Mouse (Mus musculus) MEL (cell line): ENCODE measurements at regions not wholly inside any gene's neighbourhood (a gene's known extent, or its start where the extent isn't known, plus 50 kb on each side); places are given as distances from the start of the nearest gene placed in this dataset.
A peak's percentile ranks its signal among the peaks of the same experiment; 100 is the strongest.

Experiments
- DNase-seq: peaks from one replicate; pipeline ENCODE4 v3.0.0; 2011; ENCODE audit warnings: low read depth, low spot score
- H3K27ac ChIP-seq: 2 replicates; pipeline ENCODE4 v1.5.1; 2012; ENCODE audit warnings: low read depth, mild to moderate bottlenecking, control low read depth, low read length, moderate library complexity; ENCODE audit not compliant: control insufficient read depth
- H3K27me3 ChIP-seq, 2 experiments: fragments of 150-350 bp in 1 of 2; sonication (generic) in 1 of 2; 2 replicates each; pipeline ENCODE4 v1.6.1; 2012; ENCODE audit warnings: low read length in 2 of 2, mild to moderate bottlenecking in 2 of 2, improper control_type of control experiment in 1 of 2, moderate library complexity in 1 of 2; ENCODE audit not compliant: insufficient read depth in 2 of 2, control insufficient read depth in 1 of 2
- H3K36me3 ChIP-seq, 2 experiments: 2 replicates each; pipeline ENCODE4 v1.6.1; 2012 to 2014; ENCODE audit warnings: low read length in 2 of 2, improper control_type of control experiment in 1 of 2, inconsistent platforms in 1 of 2, mild to moderate bottlenecking in 1 of 2; ENCODE audit not compliant: insufficient read depth in 2 of 2, control insufficient read depth in 1 of 2
- H3K4me1 ChIP-seq, 2 experiments: fragments of 150-350 bp in 1 of 2; sonication (generic) in 1 of 2; 2 replicates each; pipeline ENCODE4 v1.6.1; 2012; ENCODE audit warnings: low read length in 2 of 2, improper control_type of control experiment in 1 of 2, mild to moderate bottlenecking in 1 of 2; ENCODE audit not compliant: insufficient read depth in 2 of 2, control insufficient read depth in 1 of 2
- H3K4me3 ChIP-seq, 2 experiments: fragments of 150-350 bp in 1 of 2; sonication (generic) in 1 of 2; 2 replicates each; pipeline ENCODE4 v1.5.1; 2012; ENCODE audit warnings: low read depth in 2 of 2, low read length in 2 of 2, mild to moderate bottlenecking in 2 of 2, moderate library complexity in 2 of 2, control low read depth in 1 of 2, improper control_type of control experiment in 1 of 2; ENCODE audit not compliant: control insufficient read depth in 1 of 2, insufficient read depth in 1 of 2
- H3K79me2 ChIP-seq: 2 replicates; pipeline ENCODE4 v1.6.1; 2012; ENCODE audit warnings: mild to moderate bottlenecking, low read length, moderate library complexity; ENCODE audit not compliant: control insufficient read depth, poor library complexity, insufficient read depth
- H3K9ac ChIP-seq: 2 replicates; pipeline ENCODE4 v1.6.1; 2012; ENCODE audit warnings: low read depth, mild to moderate bottlenecking, control low read depth, low read length, moderate library complexity; ENCODE audit not compliant: control insufficient read depth, poor library complexity, severe bottlenecking
- H3K9me3 ChIP-seq: fragments of 150-350 bp; sonication (generic); replicated peaks from 2 replicates; pipeline ENCODE4 v1.6.1; 2012; ENCODE audit warnings: mild to moderate bottlenecking, low read length, improper control_type of control experiment, moderate library complexity; ENCODE audit not compliant: insufficient read depth
- CTCF ChIP-seq, 3 experiments: IDR thresholded peaks in 2 of 3; conservative IDR thresholded peaks in 1 of 3; 2 replicates each; pipeline ENCODE4 v1.5.1; 2011 to 2012; ENCODE audit warnings: low read length in 3 of 3, low read depth in 2 of 3, mild to moderate bottlenecking in 2 of 3, improper control_type of control experiment in 1 of 3, inconsistent platforms in 1 of 3, mixed read lengths in 1 of 3, moderate library complexity in 1 of 3; ENCODE audit not compliant: control insufficient read depth in 1 of 3, insufficient read depth in 1 of 3, poor library complexity in 1 of 3, severe bottlenecking in 1 of 3
- ELF1 ChIP-seq: IDR thresholded peaks from 2 replicates; pipeline ENCODE4 v1.6.1; 2014; ENCODE audit warnings: low read depth, mild to moderate bottlenecking, inconsistent platforms, low read length, improper control_type of control experiment, moderate library complexity
- GABPA ChIP-seq: IDR thresholded peaks from 2 replicates; pipeline ENCODE4 v1.6.1; 2012; ENCODE audit warnings: low read depth, mild to moderate bottlenecking, inconsistent platforms, low read length, improper control_type of control experiment, moderate library complexity
- JUND ChIP-seq: IDR thresholded peaks from 2 replicates; pipeline ENCODE4 v1.6.1; 2011; ENCODE audit warnings: low read depth, mild to moderate bottlenecking, improper control_type of control experiment, low read length
- MAX ChIP-seq: IDR thresholded peaks from 2 replicates; pipeline ENCODE4 v1.6.1; 2011; ENCODE audit warnings: low read length, improper control_type of control experiment
- MAZ ChIP-seq: IDR thresholded peaks from 2 replicates; pipeline ENCODE4 v1.6.1; 2012; ENCODE audit warnings: low read depth, mild to moderate bottlenecking, inconsistent platforms, low read length, improper control_type of control experiment
- MEF2A ChIP-seq: IDR thresholded peaks from 2 replicates; pipeline ENCODE4 v1.6.1; 2014; ENCODE audit warnings: low read depth, mild to moderate bottlenecking, inconsistent platforms, low read length, improper control_type of control experiment; ENCODE audit not compliant: poor library complexity, insufficient replicate concordance, severe bottlenecking; ENCODE audit errors: extremely low read depth
- MYB ChIP-seq: IDR thresholded peaks from 2 replicates; pipeline ENCODE4 v1.6.1; 2011; ENCODE audit warnings: mild to moderate bottlenecking, low read depth, low read length, improper control_type of control experiment
- MYC ChIP-seq: IDR thresholded peaks from 2 replicates; pipeline ENCODE4 v1.6.1; 2011; ENCODE audit warnings: low read depth, mild to moderate bottlenecking, low read length, improper control_type of control experiment, moderate library complexity
- NELFE ChIP-seq: IDR thresholded peaks from 2 replicates; pipeline ENCODE4 v1.6.1; 2011; ENCODE audit warnings: low read depth, low read length, improper control_type of control experiment
- NRF1 ChIP-seq: IDR thresholded peaks from 2 replicates; pipeline ENCODE4 v1.6.1; 2014; ENCODE audit warnings: low read depth, mild to moderate bottlenecking, inconsistent platforms, low read length, improper control_type of control experiment, moderate library complexity; ENCODE audit not compliant: poor library complexity, insufficient read depth, severe bottlenecking
- POLR2AphosphoS2 ChIP-seq: IDR thresholded peaks from 2 replicates; pipeline ENCODE4 v1.6.1; 2011; ENCODE audit warnings: low read length, improper control_type of control experiment
- RAD21 ChIP-seq: IDR thresholded peaks from 2 replicates; pipeline ENCODE4 v1.6.1; 2011; ENCODE audit warnings: mild to moderate bottlenecking, low read depth, low read length, improper control_type of control experiment
- RCOR1 ChIP-seq: IDR thresholded peaks from 2 replicates; pipeline ENCODE4 v1.6.1; 2012; ENCODE audit warnings: low read depth, mild to moderate bottlenecking, inconsistent platforms, low read length, improper control_type of control experiment
- SIN3A ChIP-seq: IDR thresholded peaks from 2 replicates; pipeline ENCODE4 v1.6.1; 2012; ENCODE audit warnings: low read length, improper control_type of control experiment, inconsistent platforms
- SMC3 ChIP-seq: IDR thresholded peaks from 2 replicates; pipeline ENCODE4 v1.6.1; 2011; ENCODE audit warnings: low read depth, low read length, improper control_type of control experiment
- TAL1 ChIP-seq: IDR thresholded peaks from 2 replicates; pipeline ENCODE4 v1.6.1; 2012; ENCODE audit warnings: mild to moderate bottlenecking, inconsistent platforms, low read length, moderate library complexity, mixed read lengths
- TBP ChIP-seq: IDR thresholded peaks from 2 replicates; pipeline ENCODE4 v1.8.0; 2011; ENCODE audit warnings: low read depth, low read length, improper control_type of control experiment
- UBTF ChIP-seq: IDR thresholded peaks from 2 replicates; pipeline ENCODE4 v1.6.1; 2012; ENCODE audit warnings: low read depth, mild to moderate bottlenecking, inconsistent platforms, low read length, improper control_type of control experiment, moderate library complexity, borderline replicate concordance; ENCODE audit not compliant: insufficient read depth
- USF1 ChIP-seq: IDR thresholded peaks from 2 replicates; pipeline ENCODE4 v1.6.1; 2014; ENCODE audit warnings: low read depth, mild to moderate bottlenecking, inconsistent platforms, low read length, improper control_type of control experiment, moderate library complexity
- USF2 ChIP-seq, 2 experiments: IDR thresholded peaks; 2 replicates each; pipeline ENCODE4 v1.6.1; 2011 to 2012; ENCODE audit warnings: improper control_type of control experiment in 2 of 2, low read length in 2 of 2, borderline replicate concordance in 1 of 2, inconsistent platforms in 1 of 2, low read depth in 1 of 2, mild to moderate bottlenecking in 1 of 2; ENCODE audit not compliant: insufficient read depth in 1 of 2
- ZKSCAN1 ChIP-seq: IDR thresholded peaks from 2 replicates; pipeline ENCODE4 v1.6.1; 2012; ENCODE audit warnings: low read depth, mild to moderate bottlenecking, inconsistent platforms, low read length, improper control_type of control experiment, moderate library complexity
- ZMIZ1 ChIP-seq: IDR thresholded peaks from 2 replicates; pipeline ENCODE4 v1.6.1; 2012; ENCODE audit warnings: low read depth, mild to moderate bottlenecking, inconsistent platforms, low read length, improper control_type of control experiment, moderate library complexity
- ZNF384 ChIP-seq: IDR thresholded peaks from 2 replicates; pipeline ENCODE4 v1.6.1; 2012; ENCODE audit warnings: low read depth, mild to moderate bottlenecking, inconsistent platforms, low read length, improper control_type of control experiment

DNA sequence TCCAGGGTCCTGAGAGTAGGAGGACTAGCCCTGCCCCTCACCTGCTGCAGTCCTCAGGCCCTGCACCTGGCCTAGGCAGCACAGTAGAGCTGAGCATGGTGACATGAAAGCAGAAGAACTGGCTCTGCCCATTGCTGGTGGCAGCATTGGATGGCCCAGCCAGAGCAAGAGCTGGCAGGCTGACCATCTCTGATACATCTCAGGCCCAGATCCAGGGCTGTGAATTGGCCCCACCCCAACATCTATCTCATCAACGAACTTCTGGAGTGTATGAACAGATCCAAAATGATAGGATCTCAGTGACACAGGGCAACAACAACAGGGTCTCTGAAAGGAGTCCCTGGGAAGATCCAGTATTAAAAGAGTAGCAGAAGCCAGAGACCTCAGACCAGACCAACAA, 84.0 kb upstream of the Atp6ap2 start:
- no peak for TF ChIP-seq NELFE
- TF ChIP-seq USF2 (IDR thresholded peaks at IDR 0.05; ENCODE audit: borderline replicate concordance in 1 of 2, insufficient read depth in 1 of 2, low read depth in 1 of 2, low read length in 2 of 2) = no peak
- no peak for TF ChIP-seq MAX
- no peak for TF ChIP-seq TAL1
- no peak for TF ChIP-seq ELF1
- no peak for TF ChIP-seq CTCF (IDR thresholded peaks at IDR 0.05 in 2 of 3, conservative IDR thresholded peaks at IDR 0.05 in 1 of 3; ENCODE audit: control insufficient read depth in 1 of 3, insufficient read depth in 1 of 3, low read depth in 2 of 3, low read length in 3 of 3, poor library complexity in 1 of 3, severe bottlenecking in 1 of 3)
- no peak for TF ChIP-seq MEF2A
- TF ChIP-seq UBTF = no peak
- no peak for TF ChIP-seq RCOR1
- TF ChIP-seq USF1 = no peak
- no peak for TF ChIP-seq MYB
- no peak for TF ChIP-seq ZKSCAN1
- no peak for TF ChIP-seq JUND
- TF ChIP-seq POLR2AphosphoS2 = no peak
- TF ChIP-seq MAZ = no peak
- H3K27ac ChIP-seq = no peak overlapping the region
- H3K9ac ChIP-seq = no peak overlapping the region
- DNase-seq = no peak
- H3K36me3 ChIP-seq = no peaks in the 10 kb centered on the region
- no peaks in the 10 kb centered on the region for H3K4me1 ChIP-seq
- no peak overlapping the region for H3K4me3 ChIP-seq
- H3K27me3 ChIP-seq = no peaks in the 10 kb centered on the region
- H3K9me3 ChIP-seq = no peaks in the 10 kb centered on the region
- no peaks in the 10 kb centered on the region for H3K79me2 ChIP-seq

DNA sequence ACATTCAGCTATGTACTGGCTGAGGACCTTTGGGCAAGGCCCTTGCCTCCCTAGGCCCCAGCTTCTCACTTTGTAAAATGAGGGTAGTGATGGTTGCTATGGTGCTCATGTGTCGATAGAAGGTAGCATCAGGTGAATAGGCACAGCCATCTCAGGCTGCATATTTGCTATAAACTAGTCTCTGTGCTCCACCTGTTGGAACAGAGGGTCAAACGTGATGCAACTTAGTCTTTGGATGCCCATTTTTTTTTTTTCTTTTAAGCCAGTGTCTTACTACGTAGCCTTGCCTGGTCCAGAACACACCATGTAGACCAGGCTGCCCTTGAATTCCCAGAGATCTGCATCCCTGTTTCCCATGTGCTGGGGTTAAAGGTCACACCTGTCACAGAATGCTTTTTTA, 76.5 kb upstream of the Atp6ap2 start:
- Histone ChIP-seq H3K9ac (no peak overlapping the region), H3K79me2 (no peaks in the 10 kb centered on the region), H3K27me3 (no peaks in the 10 kb centered on the region; a peak in 2 of 4 replicates), H3K36me3 (no peaks in the 10 kb centered on the region), H3K27ac (no peak overlapping the region), H3K4me1 (no peaks in the 10 kb centered on the region), H3K9me3 (no peaks in the 10 kb centered on the region), H3K4me3 (no peak overlapping the region)
- TF ChIP-seq USF1 (no peak), RAD21 (peak; percentile 40), GABPA (no peak), ZMIZ1 (no peak), SMC3 (peak; percentile 32; the same call in 1 of the 2 replicates), ZNF384 (peak; percentile 57), NRF1 (no peak), CTCF (IDR thresholded peaks at IDR 0.05 in 2 of 3, conservative IDR thresholded peaks at IDR 0.05 in 1 of 3; ENCODE audit: control insufficient read depth in 1 of 3, insufficient read depth in 1 of 3, low read depth in 2 of 3, low read length in 3 of 3, poor library complexity in 1 of 3, severe bottlenecking in 1 of 3) (peak in 1 of 3 experiments; percentile 28; a peak in 2 of 6 replicates), MYC (no peak), TBP (no peak), ELF1 (no peak), SIN3A (no peak)
- DNase-seq = no peak
